Mouse (Mus musculus): ENCODE results near the gene Orm1. TPM values are rescaled to one million over a fixed set of nuclear protein-coding genes. Genes with fewer than 3 reads are reported as not detected.
"Not testable (repeated sequence)": the region's sequence is repeated elsewhere in the genome, so short reads cannot be mapped to it uniquely, and the experiment has no call there.

Orm1 gene
- polyA plus RNA-seq, 1 experiment from 2014 or later = not detected

DNA sequence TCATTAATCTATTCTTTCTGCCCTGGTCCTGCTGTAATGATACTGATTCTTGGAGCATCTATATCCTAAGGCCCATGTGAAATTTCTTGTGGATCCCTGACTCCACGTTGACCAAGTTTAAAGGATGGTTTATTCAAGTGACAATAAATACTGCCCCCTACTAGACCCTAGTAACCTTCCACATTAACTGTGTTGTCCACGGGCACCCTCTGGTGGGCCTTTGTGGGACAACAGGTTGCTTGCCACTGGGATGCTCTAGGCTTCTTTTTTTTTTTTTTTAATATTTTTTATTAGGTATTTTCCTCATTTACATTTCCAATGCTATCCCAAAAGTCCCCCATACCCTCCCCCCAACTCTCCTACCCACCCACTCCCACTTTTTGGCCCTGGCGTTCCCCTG is 24.8 kb upstream of the Orm1 start:
- H3K4me1 ChIP-seq; DNase-seq (ENCODE audit: low spot score); H3K27ac ChIP-seq; H3K9me3 ChIP-seq; H3K4me3 ChIP-seq: not testable (repeated sequence)
- H3K36me3 ChIP-seq = peaks cover 20% of the 10 kb centered on the region
- 21% methylated on average over 3 of the region's 3 CpGs for WGBS
- H3K27me3 ChIP-seq (ENCODE audit: insufficient read depth, poor library complexity, severe bottlenecking) = peaks cover 35% of the 10 kb centered on the region

DNA sequence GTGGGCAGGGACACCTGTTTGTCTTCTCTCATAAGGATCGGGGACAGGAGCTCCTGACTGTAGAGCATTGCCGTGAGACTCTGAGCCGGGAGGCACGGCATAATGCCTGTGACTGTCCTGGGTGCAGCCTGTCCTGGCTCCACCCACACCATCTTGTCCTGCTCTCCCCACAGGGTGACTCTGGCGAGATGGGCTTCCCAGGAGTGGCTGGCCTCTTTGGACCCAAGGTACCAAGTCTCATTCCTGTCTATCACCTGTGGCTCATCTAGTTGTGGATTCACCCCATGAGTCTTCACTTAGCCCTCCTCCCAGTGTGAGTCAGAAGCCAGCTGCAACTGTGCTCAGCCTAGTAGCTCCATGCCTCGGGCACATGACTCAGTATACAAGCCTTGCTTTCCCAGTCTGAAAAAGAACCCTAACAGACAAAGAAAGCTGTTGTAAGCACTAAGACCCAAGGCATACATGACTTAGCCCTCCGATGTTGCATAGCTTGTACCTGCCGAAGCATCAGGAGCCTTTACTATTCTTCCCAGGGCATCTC is 21.0 kb upstream of the Orm1 start:
- Histone ChIP-seq H3K27ac (no peak overlapping the region), H3K9me3 (no peaks in the 10 kb centered on the region), H3K4me1 (no peaks in the 10 kb centered on the region), H3K4me3 (no peak overlapping the region), H3K36me3 (peaks cover 27% of the 10 kb centered on the region), H3K27me3 (ENCODE audit: insufficient read depth, poor library complexity, severe bottlenecking) (peaks cover 6% of the 10 kb centered on the region; the same call in 1 of the 2 replicates)
- DNase-seq (ENCODE audit: low spot score) = no peak
- 70% methylated on average over 8 of the region's 8 CpGs for WGBS

DNA sequence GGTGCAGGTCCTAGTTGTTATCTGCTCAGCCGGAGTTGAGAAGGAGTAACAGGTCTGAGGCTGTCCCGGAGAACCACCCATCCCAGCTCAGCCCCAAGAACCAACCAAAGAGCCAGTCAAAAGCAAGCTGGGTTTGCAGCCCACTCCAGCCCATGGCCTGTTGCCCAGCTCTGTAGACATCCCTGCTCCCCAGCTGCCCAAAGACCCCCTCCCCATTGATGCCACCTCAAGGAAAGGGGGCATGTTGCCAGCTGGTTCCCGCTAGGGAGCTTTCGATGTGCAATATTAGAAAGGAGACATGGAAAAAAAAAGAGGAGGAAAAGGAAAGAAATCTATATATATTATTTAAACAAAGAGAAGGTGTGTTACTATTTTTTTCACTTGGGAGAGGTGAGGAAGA is 11.0 kb upstream of the Orm1 start:
- Histone ChIP-seq H3K27me3 (ENCODE audit: insufficient read depth, poor library complexity, severe bottlenecking) (no peaks in the 10 kb centered on the region), H3K27ac (no peak overlapping the region), H3K36me3 (peaks cover 11% of the 10 kb centered on the region; the same call in 1 of the 2 replicates), H3K4me1 (no peaks in the 10 kb centered on the region), H3K9me3 (no peaks in the 10 kb centered on the region), H3K4me3 (no peak overlapping the region)
- 84% methylated on average over 4 of the region's 4 CpGs for WGBS
- DNase-seq (ENCODE audit: low spot score) = no peak

DNA sequence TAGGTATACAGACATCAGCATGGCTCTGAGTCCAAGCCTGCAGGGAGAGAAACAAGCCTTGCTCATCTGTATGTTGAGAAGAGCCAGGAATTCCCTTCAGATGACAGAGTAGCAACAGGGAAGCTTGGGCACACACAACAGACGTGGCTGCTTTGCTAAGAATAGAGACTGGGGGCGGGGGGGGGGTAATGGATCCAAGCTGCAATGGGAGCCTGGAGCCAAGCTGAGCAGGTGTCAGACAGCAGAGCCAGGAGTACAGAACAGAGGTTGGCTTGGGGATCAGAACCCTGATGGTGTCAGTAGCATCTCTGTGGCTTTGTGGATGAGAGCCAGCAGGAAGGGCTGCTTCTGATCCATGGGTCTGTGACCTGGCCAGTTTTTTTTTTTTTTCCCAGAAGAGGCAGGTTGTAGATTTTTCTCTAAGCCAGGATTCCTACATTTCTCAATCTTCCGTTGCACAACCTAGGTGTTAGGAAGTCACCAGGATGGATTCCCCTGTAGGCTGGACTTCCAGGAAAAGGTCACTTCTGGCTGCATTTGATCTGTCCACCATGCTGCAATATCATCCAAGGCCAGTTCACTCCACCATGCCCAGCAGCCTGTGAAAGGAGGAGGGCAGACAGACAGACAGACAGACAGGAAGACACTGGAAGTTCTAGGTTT is 5.8 kb upstream of the Orm1 start:
- Histone ChIP-seq H3K4me1 (no peaks in the 10 kb centered on the region), H3K36me3 (no peaks in the 10 kb centered on the region), H3K27ac (no peak overlapping the region), H3K27me3 (ENCODE audit: insufficient read depth, poor library complexity, severe bottlenecking) (no peaks in the 10 kb centered on the region), H3K9me3 (no peaks in the 10 kb centered on the region), H3K4me3 (no peak overlapping the region)
- DNase-seq (ENCODE audit: low spot score) = no peak
- 55% methylated on average over 3 of the region's 3 CpGs for WGBS

DNA sequence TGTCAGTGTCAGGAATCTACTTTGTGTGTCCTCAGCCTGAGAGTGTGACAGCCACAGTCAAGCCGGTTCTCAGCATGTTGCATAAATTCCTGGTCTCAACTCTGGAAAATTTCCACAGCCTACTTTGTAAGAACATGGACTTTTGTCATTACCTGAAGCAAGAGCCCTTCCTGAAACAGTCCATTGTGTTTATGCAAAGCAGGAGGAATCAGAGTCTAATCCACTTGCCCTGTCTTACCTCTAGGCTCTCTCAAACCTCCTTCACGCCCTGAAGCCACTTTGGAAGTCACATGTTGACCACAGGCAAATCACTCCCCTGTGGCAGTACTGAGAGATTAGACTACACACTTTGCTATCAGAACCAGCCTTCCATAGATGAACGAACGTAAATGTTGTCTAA is 1.9 kb upstream of the Orm1 start:
- Histone ChIP-seq H3K27ac (no peak overlapping the region), H3K9me3 (no peaks in the 10 kb centered on the region), H3K4me1 (no peaks in the 10 kb centered on the region), H3K36me3 (no peaks in the 10 kb centered on the region), H3K27me3 (ENCODE audit: insufficient read depth, poor library complexity, severe bottlenecking) (no peaks in the 10 kb centered on the region), H3K4me3 (no peak overlapping the region)
- WGBS = 65% methylated on average over 4 of the region's 4 CpGs
- no peak for DNase-seq (ENCODE audit: low spot score)

DNA sequence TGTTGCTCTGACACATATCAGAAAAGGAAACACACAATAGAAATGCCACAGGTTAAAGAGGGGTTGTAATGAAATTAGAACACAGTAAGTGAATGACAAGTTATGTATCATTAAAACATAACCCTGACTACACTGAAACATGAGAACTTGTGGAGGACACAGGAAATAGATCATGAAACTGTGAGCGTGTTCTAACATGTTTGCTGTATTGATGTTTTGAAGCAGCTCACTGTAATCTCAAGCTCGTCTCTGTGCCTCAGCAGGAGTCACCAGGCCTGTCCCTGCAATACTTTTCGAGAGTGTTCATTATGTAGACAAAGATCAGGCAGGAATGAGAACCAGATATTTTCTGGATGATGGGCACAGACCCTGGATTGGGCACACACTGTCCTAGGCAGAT is 752 bp upstream of the Orm1 start:
- Histone ChIP-seq H3K27me3 (ENCODE audit: insufficient read depth, poor library complexity, severe bottlenecking) (no peaks in the 10 kb centered on the region), H3K27ac (no peak overlapping the region), H3K36me3 (no peaks in the 10 kb centered on the region), H3K9me3 (no peaks in the 10 kb centered on the region), H3K4me3 (no peak overlapping the region), H3K4me1 (no peaks in the 10 kb centered on the region)
- DNase-seq (ENCODE audit: low spot score) = no peak
- WGBS = 67% methylated on average over 3 of the region's 3 CpGs

DNA sequence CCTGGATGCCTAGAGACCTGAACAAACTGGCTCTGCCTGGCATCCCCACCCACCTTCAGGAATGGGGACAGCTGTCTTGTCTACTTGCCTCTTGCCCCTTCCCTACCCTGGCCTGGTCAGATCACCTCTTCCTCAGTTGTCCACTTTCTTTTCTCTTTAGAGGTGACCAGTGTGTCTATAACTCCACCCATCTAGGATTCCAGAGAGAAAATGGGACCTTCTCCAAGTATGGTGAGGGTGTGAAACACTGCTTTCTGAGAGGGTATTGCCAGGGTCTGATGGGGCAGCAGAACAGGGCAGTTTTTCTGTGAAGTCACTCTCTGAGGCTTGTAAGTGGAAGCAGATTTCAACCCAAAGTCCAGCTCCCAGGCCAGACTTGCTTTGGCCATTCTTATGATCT is 901 bp downstream of the Orm1 start:
- DNase-seq (ENCODE audit: low spot score) = no peak
- no peak overlapping the region for H3K4me3 ChIP-seq
- H3K4me1 ChIP-seq = no peaks in the 10 kb centered on the region
- no peaks in the 10 kb centered on the region for H3K27me3 ChIP-seq (ENCODE audit: insufficient read depth, poor library complexity, severe bottlenecking)
- no peaks in the 10 kb centered on the region for H3K9me3 ChIP-seq
- H3K36me3 ChIP-seq = no peaks in the 10 kb centered on the region
- H3K27ac ChIP-seq = no peak overlapping the region

DNA sequence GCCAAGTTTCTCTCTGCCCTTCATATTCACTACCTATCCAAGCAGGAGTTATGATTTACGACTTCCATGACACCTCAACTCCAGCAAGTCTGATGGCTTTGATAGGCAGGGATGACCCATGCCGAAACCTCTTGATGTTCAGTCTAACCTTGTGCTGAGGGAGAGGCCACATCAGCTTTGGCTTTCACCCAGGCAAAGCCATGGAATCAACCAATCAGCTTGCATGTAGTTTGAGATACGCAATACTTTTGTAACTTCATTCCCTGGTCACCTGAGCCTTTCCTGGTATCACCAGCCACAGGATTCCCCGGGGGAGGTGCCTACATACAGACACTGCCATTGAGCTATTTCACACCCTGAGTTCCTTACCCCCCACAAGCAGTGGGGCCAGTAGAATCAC is 2.3 kb downstream of the Orm1 start:
- no peak for DNase-seq (ENCODE audit: low spot score)

DNA sequence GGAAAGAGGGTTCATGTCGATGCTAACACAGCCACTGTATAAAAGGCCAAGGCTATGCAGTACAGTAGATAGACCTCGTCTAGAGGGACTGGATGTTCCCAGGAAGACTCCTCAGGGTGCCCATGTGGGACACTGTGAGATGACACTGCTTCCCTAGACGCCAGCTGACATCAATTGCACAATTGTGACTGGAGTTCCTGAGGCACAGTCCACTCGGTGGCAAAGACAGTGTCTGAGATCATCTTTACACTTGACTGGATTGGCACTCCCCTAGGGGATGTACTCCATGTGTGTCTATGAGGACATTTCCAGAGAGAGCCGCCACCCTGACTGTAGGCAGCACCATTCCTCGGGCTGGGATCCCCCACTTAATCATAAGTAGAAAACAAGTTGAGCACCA is 4.2 kb downstream of the Orm1 start:
- H3K9me3 ChIP-seq = no peaks in the 10 kb centered on the region
- no peak overlapping the region for H3K27ac ChIP-seq
- DNase-seq (ENCODE audit: low spot score) = no peak
- no peaks in the 10 kb centered on the region; the same call in 1 of the 2 replicates for H3K27me3 ChIP-seq (ENCODE audit: insufficient read depth, poor library complexity, severe bottlenecking)
- no peaks in the 10 kb centered on the region for H3K36me3 ChIP-seq
- WGBS = 73% methylated on average over 6 of the region's 6 CpGs
- no peaks in the 10 kb centered on the region for H3K4me1 ChIP-seq
- no peak overlapping the region for H3K4me3 ChIP-seq

More for the DNA sequence above, 2.3 kb downstream of the Orm1 start:
- H3K4me3 ChIP-seq = no peak overlapping the region
- H3K27me3 ChIP-seq (ENCODE audit: insufficient read depth, poor library complexity, severe bottlenecking) = no peaks in the 10 kb centered on the region; the same call in 1 of the 2 replicates
- WGBS = 81% methylated on average over 4 of the region's 4 CpGs
- no peaks in the 10 kb centered on the region for H3K9me3 ChIP-seq
- H3K27ac ChIP-seq = no peak overlapping the region
- H3K36me3 ChIP-seq = no peaks in the 10 kb centered on the region
- no peaks in the 10 kb centered on the region for H3K4me1 ChIP-seq

DNA sequence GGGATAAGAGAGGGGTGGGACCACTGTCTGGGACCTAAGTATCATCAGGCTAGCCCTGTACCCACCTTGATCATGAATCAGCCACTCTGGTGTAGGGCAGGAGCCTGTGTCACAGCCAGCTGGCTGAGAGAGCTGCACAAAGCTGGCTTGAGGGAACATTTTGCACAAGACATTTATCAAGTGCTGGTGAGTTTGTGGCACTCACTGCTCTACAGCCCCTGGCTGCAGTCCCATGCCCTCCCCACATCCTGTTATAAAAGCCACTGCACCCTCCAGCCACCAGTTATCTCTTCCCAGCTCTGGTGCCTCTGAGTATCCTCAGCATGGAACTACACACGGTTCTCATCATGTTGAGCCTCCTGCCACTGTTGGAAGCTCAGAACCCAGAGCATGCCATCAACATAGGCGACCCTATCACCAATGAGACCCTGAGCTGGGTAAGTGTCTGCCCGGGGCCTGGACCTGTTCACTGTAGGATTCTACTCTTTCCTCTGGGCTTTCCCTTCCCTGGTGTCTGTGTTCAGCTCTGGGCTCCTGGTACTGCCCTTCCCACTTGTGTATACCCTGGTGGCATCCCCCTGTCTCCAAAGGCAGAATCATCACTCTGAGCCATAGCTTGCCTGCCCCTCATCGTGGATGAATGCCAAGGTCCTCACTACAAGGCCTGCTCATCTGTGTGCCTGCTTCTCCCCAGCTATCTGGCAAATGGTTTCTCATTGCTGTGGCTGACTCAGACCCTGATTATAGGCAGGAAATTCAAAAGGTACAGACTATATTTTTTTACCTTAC is 11.7 kb downstream of the Orm1 start, which contains the start of gene Orm3:
TSS of gene Orm3 (plus strand) at position 286 of the 789 bp plus-strand sequence.
- no peak for DNase-seq (ENCODE audit: low spot score)
- WGBS = 75% methylated on average over 4 of the region's 4 CpGs
- 0 out of 2 replicates have a peak, but pooled peaks cover 4% of the 10 kb centered on the region for H3K4me1 ChIP-seq

DNA sequence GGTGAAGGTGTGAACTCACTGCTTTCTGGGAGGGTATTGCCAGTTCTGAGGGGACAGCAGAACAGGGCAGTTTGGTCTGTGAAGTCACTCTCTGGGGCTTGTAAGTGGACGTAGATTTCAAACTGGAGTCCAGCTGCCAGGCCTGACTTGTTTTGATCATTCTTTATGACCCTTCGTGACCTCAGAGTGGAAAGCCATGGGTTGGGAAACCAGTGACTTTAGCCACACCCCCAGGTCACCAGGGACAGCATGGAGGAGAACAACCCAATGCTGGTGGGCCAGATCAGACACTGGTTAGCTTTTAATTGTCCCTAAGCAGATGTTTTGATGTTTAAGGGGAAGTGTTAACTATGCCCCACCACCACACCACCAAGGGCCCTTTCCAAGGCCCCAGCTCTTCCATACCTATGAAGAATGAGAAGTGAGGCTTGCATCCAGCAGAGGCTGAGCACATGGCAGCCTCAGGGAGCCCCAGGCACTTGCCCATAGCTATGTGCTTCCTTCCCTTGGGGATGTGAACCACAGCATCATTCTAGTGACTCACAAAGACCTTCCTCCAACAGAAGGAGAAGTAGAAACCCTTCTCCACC is 12.7 kb downstream of the Orm1 start:
- H3K27ac ChIP-seq = no peak overlapping the region
- H3K4me1 ChIP-seq = 0 out of 2 replicates have a peak, but pooled peaks cover 4% of the 10 kb centered on the region
- no peaks in the 10 kb centered on the region for H3K36me3 ChIP-seq
- H3K9me3 ChIP-seq = no peaks in the 10 kb centered on the region
- WGBS = 65% methylated on average over 2 of the region's 2 CpGs
- no peak for DNase-seq (ENCODE audit: low spot score)
- no peak overlapping the region for H3K4me3 ChIP-seq
- H3K27me3 ChIP-seq (ENCODE audit: insufficient read depth, poor library complexity, severe bottlenecking) = no peaks in the 10 kb centered on the region

More for the DNA sequence above, 11.7 kb downstream of the Orm1 start, which contains the start of gene Orm3:
- Histone ChIP-seq H3K27ac (no peak within 1 kb of the TSS), H3K4me3 (no peak within 1 kb of the TSS), H3K9me3 (no peaks in the 10 kb centered on the region), H3K27me3 (ENCODE audit: insufficient read depth, poor library complexity, severe bottlenecking) (no peaks in the 10 kb centered on the region), H3K36me3 (no peaks in the 10 kb centered on the region)

DNA sequence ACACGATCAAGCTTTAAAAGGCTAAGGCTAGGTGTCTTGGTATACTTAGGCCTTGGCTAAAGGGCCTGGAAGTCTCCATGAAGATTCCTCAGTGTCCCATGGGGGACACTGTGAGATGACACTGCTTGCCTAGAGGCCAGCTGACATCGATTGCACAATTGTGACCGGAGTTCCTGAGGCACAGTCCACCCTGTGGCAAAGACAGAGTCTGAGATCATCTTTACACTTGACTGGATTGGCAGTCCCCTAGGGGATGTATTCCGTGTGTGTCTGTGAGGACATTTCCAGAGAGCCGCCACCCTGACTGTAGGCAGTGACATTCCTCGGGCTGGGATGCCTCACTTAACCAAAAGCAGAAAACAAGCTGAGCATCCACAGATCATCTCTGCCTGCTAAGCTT is 15.5 kb downstream of the Orm1 start:
- no peak overlapping the region for H3K27ac ChIP-seq
- H3K9me3 ChIP-seq = no peaks in the 10 kb centered on the region
- H3K4me3 ChIP-seq = no peak overlapping the region
- 0 out of 2 replicates have a peak, but pooled peaks cover 4% of the 10 kb centered on the region for H3K4me1 ChIP-seq
- no peaks in the 10 kb centered on the region for H3K27me3 ChIP-seq (ENCODE audit: insufficient read depth, poor library complexity, severe bottlenecking)
- 70% methylated on average over 6 of the region's 6 CpGs for WGBS
- DNase-seq (ENCODE audit: low spot score) = no peak
- no peaks in the 10 kb centered on the region for H3K36me3 ChIP-seq

DNA sequence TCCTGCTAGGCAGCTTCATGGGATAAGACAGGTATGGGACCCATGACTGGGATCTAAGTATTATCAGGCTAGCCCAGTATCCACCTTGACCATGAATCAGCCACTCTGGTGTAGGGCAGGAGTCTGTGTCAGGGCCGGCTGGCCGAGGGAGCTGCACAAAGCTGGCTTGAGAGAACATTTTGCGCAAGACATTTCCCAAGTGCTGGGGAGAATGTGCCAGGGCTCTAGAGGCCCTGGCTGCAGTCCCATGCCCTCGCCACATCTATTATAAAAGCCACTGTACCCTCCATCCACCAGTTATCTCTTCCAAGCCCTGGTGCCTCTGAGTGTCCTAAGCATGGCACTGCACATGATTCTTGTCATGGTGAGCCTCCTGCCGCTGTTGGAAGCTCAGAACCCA is 17.8 kb downstream of the Orm1 start, which contains the start of gene Orm2:
TSS of gene Orm2 (plus strand) at position 300 of the 400 bp plus-strand sequence.
- Histone ChIP-seq H3K27me3 (ENCODE audit: insufficient read depth, poor library complexity, severe bottlenecking) (no peaks in the 10 kb centered on the region), H3K9me3 (no peaks in the 10 kb centered on the region), H3K27ac (no peak within 1 kb of the TSS), H3K36me3 (no peaks in the 10 kb centered on the region), H3K4me3 (no peak within 1 kb of the TSS), H3K4me1 (no peaks in the 10 kb centered on the region)
- WGBS = 86% methylated on average over 5 of the region's 5 CpGs
- DNase-seq (ENCODE audit: low spot score) = no peak
